Mouse (Mus musculus) urinary bladder, postnatal 0 days (tissue): Measurements from ENCODE around the gene Krtcap3. TPM values are rescaled to one million over a fixed set of nuclear protein-coding genes. Genes with fewer than 3 reads are reported as not detected.

Experiments
- polyA plus RNA-seq: library from polyadenylated mRNA; unstranded; fragments of >200 nt; fragmentation: Nextera tagmentation; extraction: Ambion mirVana; gene quantifications from 2 replicates; pipeline ENCODE4 v1.2.1, GENCODE M21; 2015

The Krtcap3 gene
- 30.7 and 32.7 TPM in 2 replicates for polyA plus RNA-seq

DNA sequence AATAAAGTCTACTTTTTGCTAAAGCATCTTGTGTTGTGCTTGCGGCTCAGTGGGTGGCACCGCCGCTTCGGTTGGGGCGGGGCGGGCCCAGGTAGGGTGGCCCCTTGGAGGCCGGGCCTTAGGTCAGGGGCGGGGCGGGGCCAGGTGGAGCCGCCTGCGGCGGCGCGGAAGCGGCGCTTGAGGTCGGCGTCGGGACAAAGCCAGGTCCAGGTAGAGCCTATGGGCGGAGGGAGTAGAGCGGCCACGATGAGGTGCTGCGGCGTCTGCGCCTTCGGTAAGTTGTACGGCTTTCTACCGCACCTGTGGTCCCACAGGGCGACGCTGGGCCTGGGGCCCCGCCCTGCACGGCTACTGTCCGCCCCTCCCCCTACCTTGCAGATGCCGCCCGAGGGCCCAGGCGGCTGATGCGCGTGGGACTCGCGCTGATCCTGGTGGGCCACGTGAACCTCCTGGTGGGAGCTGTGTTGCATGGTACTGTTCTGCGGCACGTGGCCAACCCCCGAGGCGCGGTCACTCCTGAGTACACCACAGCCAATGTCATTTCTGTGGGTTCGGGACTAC, at the start of gene Krtcap3:
TSS of gene Krtcap3 (plus strand) at position 151 of the 561 bp plus-strand sequence.

DNA sequence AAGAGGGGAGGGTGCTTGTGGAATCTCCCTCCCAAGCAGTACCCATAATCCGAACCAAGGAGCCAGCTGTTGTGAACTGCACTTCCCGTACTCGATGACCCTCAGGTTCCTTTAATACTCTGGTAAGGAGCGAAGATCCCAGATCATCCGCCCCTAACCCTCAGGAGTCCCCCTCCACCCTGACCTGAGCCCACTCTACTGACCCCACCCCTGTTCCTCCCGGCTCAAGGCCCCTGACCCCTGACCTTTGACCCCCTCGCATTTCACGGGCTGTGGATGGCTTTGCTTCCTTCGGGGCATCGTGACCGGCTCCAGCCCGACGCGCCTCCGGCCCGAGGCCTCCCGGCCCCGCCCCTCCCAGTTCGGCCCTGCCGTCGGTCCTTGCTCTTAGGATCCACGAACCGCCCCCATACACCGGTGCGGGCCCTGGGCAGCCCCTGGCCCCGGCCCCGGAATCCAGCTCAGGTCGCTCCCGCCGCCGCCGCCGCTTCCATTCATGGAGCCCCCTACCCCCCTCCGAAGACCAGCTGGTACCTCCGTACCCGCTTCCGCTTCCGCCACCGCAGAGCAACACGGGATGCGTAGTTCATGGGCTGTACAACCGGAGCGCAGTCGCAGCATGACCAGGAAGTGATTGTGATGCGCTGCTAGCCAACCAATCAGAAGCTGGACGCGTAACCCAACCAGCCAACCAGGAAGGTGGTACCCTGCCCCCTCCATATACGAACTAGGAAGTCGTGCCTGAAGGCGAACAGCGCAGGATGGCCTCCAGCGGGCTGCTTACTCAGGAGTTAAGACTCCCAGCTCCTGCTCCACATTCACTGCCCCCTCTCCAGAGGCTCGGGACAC, 49.5 kb upstream of the Krtcap3 start, which contains the start of gene Zfp513:
TSS of gene Zfp513 (minus strand) at position 562 of the 849 bp plus-strand sequence.

GRCm38 (mm10) chr5:31220448-31221303, 30.8 kb upstream of the Krtcap3 start, which contains the start of gene Ppm1g:
TSS of gene Ppm1g (minus strand) at chr5:31220687.

DNA sequence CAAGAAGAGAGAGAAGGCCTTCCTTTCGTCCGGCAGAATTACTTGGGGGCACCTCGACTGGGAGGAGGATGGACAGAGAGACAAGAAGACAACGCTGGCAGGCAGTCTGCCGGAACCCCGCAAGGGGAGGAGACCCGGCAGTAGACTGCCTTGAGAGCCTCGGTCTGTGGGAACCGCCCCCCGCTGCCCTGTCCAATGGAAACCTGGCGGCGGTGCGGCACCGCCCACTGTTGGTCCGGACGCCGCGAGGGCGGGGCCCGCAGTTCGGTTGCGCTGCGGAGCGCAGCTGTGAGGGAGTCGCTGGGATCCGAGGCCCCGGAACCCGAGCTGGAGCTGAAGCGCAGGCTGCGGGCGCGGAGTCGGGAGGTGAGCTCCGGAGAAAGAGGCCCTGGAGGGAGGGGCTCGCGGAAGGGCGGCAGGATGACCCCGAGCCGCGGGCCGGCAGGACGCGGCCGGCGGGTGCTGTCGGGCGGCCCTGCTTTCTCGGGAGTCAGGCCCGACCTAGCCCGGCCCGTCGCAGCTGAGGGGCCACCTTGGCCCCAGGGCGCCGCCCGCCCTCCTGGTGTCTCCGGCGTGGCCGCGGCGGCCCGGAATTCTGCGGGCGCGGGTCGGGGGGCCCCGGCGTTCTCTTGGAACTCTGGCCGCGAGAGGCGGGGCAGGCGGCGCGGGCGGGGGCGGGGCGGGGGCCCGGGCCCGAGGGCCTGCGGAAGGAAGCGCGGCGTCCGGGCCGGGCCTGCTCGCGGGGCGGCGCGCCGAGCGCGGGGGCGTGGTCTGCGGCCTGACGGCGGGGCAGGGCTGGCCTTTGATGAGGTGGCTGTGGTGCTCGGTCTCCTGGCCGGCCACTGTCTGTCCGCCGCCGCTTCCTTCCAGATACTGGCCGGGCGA, 10.6 kb upstream of the Krtcap3 start, which contains the start of the genes Nrbp1 and Gm9970:
TSS of gene Nrbp1 (plus strand) at position 228 of the 885 bp plus-strand sequence.
TSS of gene Gm9970 (minus strand) at position 596 of the 885 bp plus-strand sequence.

GRCm38 (mm10) chr5:31290521-31291360, 39.2 kb downstream of the Krtcap3 start, which contains the start of gene Ift172:
TSS of gene Ift172 (minus strand) at chr5:31291116.

GRCm38 (mm10) chr5:31295606-31296141, 44.2 kb downstream of the Krtcap3 start, which contains the start of gene Fndc4:
TSS of gene Fndc4 (minus strand) at chr5:31296080.

DNA sequence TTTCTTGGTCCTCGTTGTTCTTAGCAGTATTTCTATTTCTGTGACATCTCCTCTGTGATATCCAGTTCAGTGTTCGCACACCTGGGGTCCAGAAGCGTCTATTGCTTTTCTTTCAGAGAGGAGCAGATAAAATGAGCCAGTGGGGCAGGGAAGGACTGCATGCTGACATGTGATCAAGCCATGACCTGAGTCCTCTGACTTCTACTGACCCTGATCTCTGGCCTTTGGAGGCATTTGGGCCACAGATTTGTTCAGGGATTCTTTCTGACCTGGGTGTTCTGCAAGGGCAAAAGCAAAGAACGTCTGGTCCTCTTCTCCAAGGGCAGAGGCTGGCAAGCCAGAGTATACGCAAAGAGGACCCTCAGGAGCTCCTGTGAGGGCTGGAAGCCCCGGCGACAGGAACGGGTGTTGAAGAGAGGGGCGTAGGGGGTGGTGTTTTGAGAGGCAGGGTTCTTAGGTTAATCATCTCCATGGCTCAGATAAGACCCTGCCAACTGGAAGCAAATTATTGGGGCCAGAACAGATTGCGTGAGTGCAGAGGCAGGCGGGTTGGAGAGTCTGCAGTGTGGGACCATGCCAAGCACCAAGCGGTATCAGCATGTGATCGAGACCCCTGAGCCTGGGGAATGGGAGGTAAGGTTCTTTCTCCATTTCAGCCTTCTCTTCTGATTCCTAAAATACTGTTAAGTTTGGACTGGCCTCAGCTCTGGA, 45.7 kb downstream of the Krtcap3 start, which contains the start of gene Gckr:
TSS of gene Gckr (plus strand) at position 397 of the 711 bp plus-strand sequence.

Other genes with a start within 250 kb of the Krtcap3 start
- 208 and 234 TPM in 2 replicates for gene Atraid, start 203.4 kb upstream of the Krtcap3 start, polyA plus RNA-seq
- gene Slc5a6, start 202.8 kb upstream of the Krtcap3 start, polyA plus RNA-seq = 7.6 and 8.1 TPM in 2 replicates
- 7.7 and 8.9 TPM in 2 replicates for gene Cad, start 196.9 kb upstream of the Krtcap3 start, polyA plus RNA-seq
- gene Dnajc5g, start 145.4 kb upstream of the Krtcap3 start, polyA plus RNA-seq = not detected in 2 replicates
- not detected in 2 replicates for gene Slc30a3, start 143.5 kb upstream of the Krtcap3 start, polyA plus RNA-seq
- not detected in 2 replicates for gene Trim54, start 135.0 kb upstream of the Krtcap3 start, polyA plus RNA-seq
- gene Ucn, start 112.9 kb upstream of the Krtcap3 start, polyA plus RNA-seq = not detected in 2 replicates
- gene Mpv17, start 97.4 kb upstream of the Krtcap3 start, polyA plus RNA-seq = 60.7 and 61.3 TPM in 2 replicates
- 0.29 and 1.5 TPM in 2 replicates for gene Gm29609, start 71.8 kb upstream of the Krtcap3 start, polyA plus RNA-seq
- gene Gtf3c2, start 71.5 kb upstream of the Krtcap3 start, polyA plus RNA-seq = 21.8 and 27.1 TPM in 2 replicates
- 106 and 108 TPM in 2 replicates for gene Snx17, start 58.5 kb upstream of the Krtcap3 start, polyA plus RNA-seq
- gene Eif2b4, start 58.3 kb upstream of the Krtcap3 start, polyA plus RNA-seq = 31.4 and 37.4 TPM in 2 replicates
- 4.0 and 4.5 TPM in 2 replicates for gene Zfp513, start 49.4 kb upstream of the Krtcap3 start, polyA plus RNA-seq
- gene Ppm1g, start 31.0 kb upstream of the Krtcap3 start, polyA plus RNA-seq = 59.8 and 62.1 TPM in 2 replicates
- gene Nrbp1, start 10.8 kb upstream of the Krtcap3 start, polyA plus RNA-seq = 103 and 107 TPM in 2 replicates
- 1.0 and 1.3 TPM in 2 replicates for gene Gm9970, start 10.5 kb upstream of the Krtcap3 start, polyA plus RNA-seq
- 9.7 and 12.7 TPM in 2 replicates for gene Ift172, start 39.4 kb downstream of the Krtcap3 start, polyA plus RNA-seq
- gene Fndc4, start 44.4 kb downstream of the Krtcap3 start, polyA plus RNA-seq = 12.9 and 13.2 TPM in 2 replicates
- 0.11 TPM in 1 of 2 replicates, not detected in the other for gene Gckr, start 45.8 kb downstream of the Krtcap3 start, polyA plus RNA-seq
- 16.1 and 17.2 TPM in 2 replicates for gene Zfp512, start 200.7 kb downstream of the Krtcap3 start, polyA plus RNA-seq
- not detected in 2 replicates for gene 4930548H24Rik, start 234.0 kb downstream of the Krtcap3 start, polyA plus RNA-seq
- gene Gpn1, start 243.1 kb downstream of the Krtcap3 start, polyA plus RNA-seq = 25.9 and 26.0 TPM in 2 replicates